Mouse (Mus musculus): Measurements from ENCODE around the gene Col4a2.

GRCm38 (mm10) chr8:11280721-11281268 lies 31.8 kb upstream of the Col4a2 start:
- no peak for TF ChIP-seq CTCF (IDR thresholded peaks at IDR 0.05; ENCODE audit: low read depth)
- no peak for TF ChIP-seq EP300 (optimal IDR thresholded peaks at IDR 0.05)
